Mouse (Mus musculus) stomach, embryonic 14.5 days (tissue): ENCODE measurements at regions not wholly inside any gene's neighbourhood (a gene's known extent, or its start where the extent isn't known, plus 50 kb on each side); places are given as distances from the start of the nearest gene placed in this dataset.
A peak's percentile ranks its signal among the peaks of the same experiment; 100 is the strongest.
"Not testable (repeated sequence)": the region's sequence is repeated elsewhere in the genome, so short reads cannot be mapped to it uniquely, and the experiment has no call there.

Experiments
- ATAC-seq: fragments of 200-750 bp; cut with Nextera tagmentation; 2 replicates; pipeline ENCODE4 v1.8.0; 2017; ENCODE audit warnings: low read depth, moderate TSS enrichment; ENCODE audit not compliant: insufficient number of reproducible peaks, insufficient read depth, low FRiP score
- H3K27ac ChIP-seq: fragments of 300-500 bp; sonication (generic); 2 replicates; pipeline ENCODE4 v1.5.1; 2014; ENCODE audit warnings: mild to moderate bottlenecking, low read length, moderate library complexity, mixed read lengths
- H3K27me3 ChIP-seq: fragments of 300-500 bp; sonication (generic); 2 replicates; pipeline ENCODE4 v1.6.1; 2014; ENCODE audit warnings: low read length, control low read depth, mixed read lengths; ENCODE audit not compliant: control insufficient read depth, insufficient read depth
- H3K36me3 ChIP-seq: fragments of 300-500 bp; sonication (generic); 2 replicates; pipeline ENCODE4 v1.6.1; 2014; ENCODE audit warnings: mild to moderate bottlenecking, control low read depth, low read length, moderate library complexity, mixed read lengths; ENCODE audit not compliant: control insufficient read depth, insufficient read depth
- H3K4me1 ChIP-seq: fragments of 300-500 bp; sonication (generic); 2 replicates; pipeline ENCODE4 v1.6.1; 2014; ENCODE audit warnings: low read length, control low read depth, mixed read lengths; ENCODE audit not compliant: control insufficient read depth, insufficient read depth
- H3K4me2 ChIP-seq: fragments of 300-500 bp; sonication (generic); replicated peaks from 2 replicates; pipeline ENCODE4 v1.6.1; 2014; ENCODE audit warnings: low read depth, low read length, control low read depth
- H3K4me3 ChIP-seq: fragments of 300-500 bp; sonication (generic); 2 replicates; pipeline ENCODE4 v1.5.1; 2014; ENCODE audit warnings: low read depth, low read length, control low read depth
- H3K9ac ChIP-seq: fragments of 300-500 bp; sonication (generic); replicated peaks from 2 replicates; pipeline ENCODE4 v1.6.1; 2014; ENCODE audit warnings: low read depth, mild to moderate bottlenecking, control low read depth, low read length, moderate library complexity, mixed read lengths
- H3K9me3 ChIP-seq: fragments of 300-500 bp; sonication (generic); 2 replicates; pipeline ENCODE4 v1.6.1; 2016; ENCODE audit warnings: low read depth, low read length, control low read depth; ENCODE audit not compliant: control insufficient read depth
- WGBS: fragments of 180-500 bp; shearing (Covaris S2); extraction: QIAGEN DNeasy Blood & Tissue Kit; methylation state at CpG from one replicate; pipeline ENCODE4 v1.1.7; 2014; 5-methylcytosine and 5-hydroxymethylcytosine counted together

DNA sequence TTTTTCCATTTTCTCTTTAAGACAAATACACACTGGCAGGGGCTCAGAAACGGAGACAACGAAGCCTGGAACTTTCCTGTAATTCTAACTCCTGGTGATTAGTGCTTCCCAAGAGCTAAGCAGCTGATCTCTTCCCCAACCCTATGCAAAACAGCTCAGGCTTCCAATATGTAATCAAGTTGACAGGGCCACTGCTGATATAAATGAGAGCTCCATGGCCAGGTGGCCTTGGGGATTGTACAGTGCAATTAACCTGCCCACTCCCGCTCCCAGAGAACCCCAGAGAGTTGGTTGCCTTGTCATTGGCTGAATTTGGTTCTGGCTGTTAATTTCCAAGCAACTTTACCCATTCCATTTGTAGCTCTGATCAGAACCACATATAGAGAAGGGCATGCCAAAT is 67.8 kb downstream of the 4933415F23Rik start:
- no peak overlapping the region for H3K4me3 ChIP-seq
- no peak overlapping the region for H3K9ac ChIP-seq
- no peaks in the 10 kb centered on the region for H3K27me3 ChIP-seq
- H3K9me3 ChIP-seq, result no peaks in the 10 kb centered on the region
- no peaks in the 10 kb centered on the region for H3K36me3 ChIP-seq
- H3K27ac ChIP-seq, result no peak overlapping the region
- WGBS, result 53% methylated on average over 3 of the region's 3 CpGs
- no peak overlapping the region for H3K4me2 ChIP-seq
- H3K4me1 ChIP-seq, result no peaks in the 10 kb centered on the region
- ATAC-seq, result no peak

DNA sequence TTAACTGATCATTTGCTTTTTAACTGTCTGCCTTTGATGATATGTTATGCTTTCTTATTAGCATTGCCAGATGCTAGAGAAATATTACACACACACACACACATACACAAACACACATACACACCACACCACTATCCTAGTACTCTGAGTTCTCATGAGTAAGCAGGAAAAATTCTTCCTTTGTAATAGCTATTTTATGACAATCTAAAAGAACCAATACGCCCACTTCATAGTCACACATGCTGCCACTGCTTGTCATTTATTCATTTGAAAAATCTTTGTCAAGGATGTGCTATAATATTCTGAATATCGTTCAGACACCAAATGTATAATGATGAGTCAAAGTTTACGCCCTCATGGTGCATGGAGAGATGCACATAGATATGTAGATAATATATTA is 78.5 kb downstream of the 4933415F23Rik start:
- Histone ChIP-seq H3K27ac (no peak overlapping the region), H3K36me3 (no peaks in the 10 kb centered on the region), H3K4me3 (no peak overlapping the region), H3K9ac (no peak overlapping the region), H3K4me2 (no peak overlapping the region), H3K27me3 (no peaks in the 10 kb centered on the region), H3K9me3 (no peaks in the 10 kb centered on the region), H3K4me1 (no peaks in the 10 kb centered on the region)
- no peak for ATAC-seq
- 91% methylated on average over 3 of the region's 3 CpGs for WGBS

- ATAC-seq, result no peak
- Histone ChIP-seq H3K4me2 (no peak overlapping the region), H3K36me3 (no peaks in the 10 kb centered on the region), H3K9ac (no peak overlapping the region), H3K27ac (no peak overlapping the region), H3K9me3 (no peaks in the 10 kb centered on the region), H3K4me3 (no peak overlapping the region), H3K27me3 (no peaks in the 10 kb centered on the region), H3K4me1 (no peaks in the 10 kb centered on the region)
- WGBS, result 58% methylated on average over 5 of the region's 5 CpGs
These were observed 94.1 kb downstream of the 4933415F23Rik start for GRCm38 (mm10) chr1:23007784-23008490.

DNA sequence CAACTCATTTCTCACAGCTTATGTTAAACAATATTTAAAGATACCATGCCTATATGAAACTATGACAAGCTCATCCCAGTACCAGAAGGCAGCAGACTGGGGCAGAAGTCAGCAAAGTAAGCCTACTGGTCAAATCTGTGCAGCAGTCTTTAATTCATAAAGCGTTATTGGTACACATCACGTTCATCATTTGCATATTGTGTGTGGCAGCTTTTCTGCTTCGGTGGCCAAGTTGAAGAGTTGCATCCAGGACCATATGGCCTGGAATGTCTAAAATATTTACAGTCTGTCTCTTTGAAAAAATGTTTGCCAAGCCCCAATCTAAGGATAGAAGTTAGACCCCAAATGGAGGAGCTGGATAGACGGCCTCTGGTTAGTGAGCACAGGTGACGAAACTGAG is 97.2 kb downstream of the 4933415F23Rik start:
- ATAC-seq, result no peak
- Histone ChIP-seq H3K4me1 (no peaks in the 10 kb centered on the region), H3K27me3 (no peaks in the 10 kb centered on the region), H3K4me2 (no peak overlapping the region), H3K4me3 (no peak overlapping the region), H3K36me3 (no peaks in the 10 kb centered on the region), H3K27ac (no peak overlapping the region), H3K9ac (no peak overlapping the region), H3K9me3 (no peaks in the 10 kb centered on the region)
- 88% methylated on average over 5 of the region's 5 CpGs for WGBS

DNA sequence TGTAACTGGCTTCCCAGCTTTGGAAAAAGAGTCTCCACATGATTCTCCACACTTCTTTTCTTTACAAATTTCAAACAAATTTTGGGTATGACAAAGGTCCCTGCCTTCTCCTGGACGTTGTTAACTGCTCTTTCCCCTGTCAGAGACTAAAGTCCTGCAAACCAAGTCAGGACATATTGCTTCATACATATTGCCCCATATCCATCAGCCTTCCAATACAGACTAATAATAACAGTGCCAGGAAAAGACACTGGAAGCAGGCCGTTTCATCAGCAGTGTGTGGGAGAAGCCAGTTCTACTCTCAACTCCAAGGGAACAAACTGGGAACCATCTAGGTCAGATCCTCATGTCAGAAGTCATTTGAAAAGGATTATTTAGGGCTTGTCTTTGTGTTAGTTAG is 105.4 kb downstream of the 4933415F23Rik start:
- no peaks in the 10 kb centered on the region for H3K4me1 ChIP-seq
- H3K4me2 ChIP-seq, result no peak overlapping the region
- H3K27ac ChIP-seq, result no peak overlapping the region
- WGBS, result 69% methylated on average over 2 of the region's 2 CpGs
- no peak for ATAC-seq
- no peak overlapping the region for H3K9ac ChIP-seq
- no peak overlapping the region for H3K4me3 ChIP-seq
- H3K27me3 ChIP-seq, result no peaks in the 10 kb centered on the region
- no peaks in the 10 kb centered on the region for H3K9me3 ChIP-seq
- no peaks in the 10 kb centered on the region for H3K36me3 ChIP-seq

DNA sequence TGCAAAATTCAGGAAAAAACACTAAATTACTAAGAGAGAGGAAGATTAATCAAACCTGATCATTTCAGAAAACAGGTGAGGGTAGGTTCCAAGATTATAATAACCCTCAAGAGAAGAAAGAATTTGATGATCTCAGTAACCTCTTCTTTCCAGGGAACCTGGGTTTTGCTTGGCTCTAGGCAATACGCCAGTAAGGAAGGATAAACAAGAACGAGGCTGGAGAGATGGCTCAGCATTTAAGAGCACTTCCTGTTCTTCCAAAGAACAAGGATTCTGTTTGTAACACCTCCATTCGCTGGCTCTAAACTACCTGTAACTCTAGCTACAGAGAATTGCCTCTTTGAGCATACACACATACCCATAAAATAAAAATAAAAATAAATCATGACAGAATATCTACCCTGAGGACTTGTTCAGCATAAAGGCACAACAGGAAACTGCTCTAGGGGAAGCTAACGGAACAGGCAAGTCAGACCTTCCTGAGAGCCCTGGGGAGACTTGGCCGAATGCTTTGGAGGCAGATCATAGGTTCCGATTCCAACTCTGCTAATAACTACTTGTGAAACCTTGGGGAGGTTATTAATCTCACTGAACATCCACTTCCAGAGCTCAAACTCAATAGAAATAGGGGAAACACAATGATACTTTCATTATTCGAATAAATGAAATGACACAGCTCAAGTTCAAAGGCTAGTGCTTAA is 112.4 kb downstream of the 4933415F23Rik start:
- no peaks in the 10 kb centered on the region for H3K27me3 ChIP-seq
- H3K4me3 ChIP-seq, result no peak overlapping the region
- H3K4me2 ChIP-seq, result no peak overlapping the region
- no peak overlapping the region for H3K9ac ChIP-seq
- no peaks in the 10 kb centered on the region for H3K4me1 ChIP-seq
- no peak overlapping the region for H3K27ac ChIP-seq
- no peaks in the 10 kb centered on the region for H3K9me3 ChIP-seq
- H3K36me3 ChIP-seq, result no peaks in the 10 kb centered on the region
- WGBS, result 67% methylated on average over 7 of the region's 7 CpGs
- no peak for ATAC-seq

GRCm38 (mm10) chr1:22987521-22987920 is 114.5 kb downstream of the 4933415F23Rik start:
- Histone ChIP-seq H3K27me3 (no peaks in the 10 kb centered on the region), H3K4me1 (no peaks in the 10 kb centered on the region), H3K4me2 (no peak overlapping the region), H3K9me3 (no peaks in the 10 kb centered on the region), H3K36me3 (no peaks in the 10 kb centered on the region), H3K27ac (no peak overlapping the region), H3K4me3 (no peak overlapping the region), H3K9ac (no peak overlapping the region)
- WGBS, result 78% methylated on average over 2 of the region's 2 CpGs
- no peak for ATAC-seq

DNA sequence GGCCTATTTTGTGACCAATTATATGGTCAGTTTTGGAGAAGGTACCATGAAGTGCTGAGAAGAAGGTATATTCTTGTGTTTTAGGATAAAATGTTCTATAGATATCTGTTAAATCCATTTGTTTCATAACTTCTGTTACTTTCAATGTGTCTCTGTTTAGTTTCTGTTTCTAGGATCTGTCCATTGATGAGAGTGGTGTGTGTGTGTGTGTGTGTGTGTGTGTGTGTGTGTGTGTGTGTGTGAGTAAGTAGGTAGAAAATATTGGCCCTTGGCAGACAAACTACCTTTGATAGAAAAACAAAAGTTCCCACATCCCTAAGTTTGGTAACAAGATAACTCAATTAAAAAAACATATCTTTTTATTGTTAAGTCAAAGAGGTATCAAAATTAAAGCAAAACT is 117.8 kb downstream of the 4933415F23Rik start:
- not testable (repeated sequence) for H3K4me1 ChIP-seq, H3K27ac ChIP-seq, H3K4me2 ChIP-seq, H3K4me3 ChIP-seq, H3K36me3 ChIP-seq, ATAC-seq, H3K9me3 ChIP-seq, H3K27me3 ChIP-seq, H3K9ac ChIP-seq

- Histone ChIP-seq H3K9ac (no peak overlapping the region), H3K36me3 (no peaks in the 10 kb centered on the region), H3K27me3 (no peaks in the 10 kb centered on the region), H3K27ac (no peak overlapping the region), H3K9me3 (no peaks in the 10 kb centered on the region), H3K4me2 (no peak overlapping the region), H3K4me1 (no peaks in the 10 kb centered on the region), H3K4me3 (no peak overlapping the region)
- WGBS, result 32% methylated on average over 4 of the region's 4 CpGs
- ATAC-seq, result peak; percentile 61; the same call in 1 of the 2 replicates
These were observed 127.1 kb downstream of the 4933415F23Rik start for GRCm38 (mm10) chr1:22974917-22975316.
